Mouse (Mus musculus) limb, embryonic 15.5 days (tissue): Measurements from ENCODE around the gene Slc1a3. TPM values are rescaled to one million over a fixed set of nuclear protein-coding genes. Genes with fewer than 3 reads are reported as not detected.

ENCODE experiments used
- ATAC-seq: fragments of 200-750 bp; cut with Nextera tagmentation; 2 replicates; pipeline ENCODE4 v1.8.0; 2017; ENCODE audit warnings: low read depth, moderate TSS enrichment; ENCODE audit not compliant: insufficient number of reproducible peaks, low FRiP score, low TSS enrichment
- H3K27ac ChIP-seq: fragments of 300-500 bp; sonication (generic); 2 replicates; pipeline ENCODE4 v1.5.1; 2015; ENCODE audit warnings: moderate library complexity, mild to moderate bottlenecking, inconsistent platforms
- H3K27me3 ChIP-seq: fragments of 300-500 bp; sonication (generic); 2 replicates; pipeline ENCODE4 v1.6.1; 2015; ENCODE audit warnings: inconsistent platforms
- H3K36me3 ChIP-seq: fragments of 300-500 bp; sonication (generic); 2 replicates; pipeline ENCODE4 v1.6.1; 2015; ENCODE audit warnings: inconsistent platforms
- H3K4me1 ChIP-seq: fragments of 300-500 bp; sonication (generic); 2 replicates; pipeline ENCODE4 v1.6.1; 2015; ENCODE audit warnings: inconsistent platforms
- H3K4me2 ChIP-seq: fragments of 300-500 bp; sonication (generic); 2 replicates; pipeline ENCODE4 v1.6.1; 2015; ENCODE audit warnings: mild to moderate bottlenecking, inconsistent platforms
- H3K4me3 ChIP-seq: fragments of 300-500 bp; sonication (generic); 2 replicates; pipeline ENCODE4 v1.5.1; 2015; ENCODE audit warnings: mild to moderate bottlenecking, inconsistent platforms
- H3K9ac ChIP-seq: fragments of 300-500 bp; sonication (generic); 2 replicates; pipeline ENCODE4 v1.6.1; 2015; ENCODE audit warnings: inconsistent platforms
- H3K9me3 ChIP-seq: fragments of 300-500 bp; sonication (generic); 2 replicates; pipeline ENCODE4 v1.6.1; 2016; ENCODE audit warnings: inconsistent platforms
- WGBS: fragments of 180-500 bp; shearing (Covaris S2); methylation state at CpG from one replicate; pipeline ENCODE4 v1.1.7; 2015; 5-methylcytosine and 5-hydroxymethylcytosine counted together
- polyA plus RNA-seq: library from polyadenylated mRNA; unstranded; fragments of >200 nt; fragmentation: Nextera tagmentation; extraction: Ambion mirVana; gene quantifications from 2 replicates; pipeline ENCODE4 v1.2.1, GENCODE M21; 2015

Slc1a3 gene
- 28.4 and 33.9 TPM in 2 replicates for polyA plus RNA-seq

DNA sequence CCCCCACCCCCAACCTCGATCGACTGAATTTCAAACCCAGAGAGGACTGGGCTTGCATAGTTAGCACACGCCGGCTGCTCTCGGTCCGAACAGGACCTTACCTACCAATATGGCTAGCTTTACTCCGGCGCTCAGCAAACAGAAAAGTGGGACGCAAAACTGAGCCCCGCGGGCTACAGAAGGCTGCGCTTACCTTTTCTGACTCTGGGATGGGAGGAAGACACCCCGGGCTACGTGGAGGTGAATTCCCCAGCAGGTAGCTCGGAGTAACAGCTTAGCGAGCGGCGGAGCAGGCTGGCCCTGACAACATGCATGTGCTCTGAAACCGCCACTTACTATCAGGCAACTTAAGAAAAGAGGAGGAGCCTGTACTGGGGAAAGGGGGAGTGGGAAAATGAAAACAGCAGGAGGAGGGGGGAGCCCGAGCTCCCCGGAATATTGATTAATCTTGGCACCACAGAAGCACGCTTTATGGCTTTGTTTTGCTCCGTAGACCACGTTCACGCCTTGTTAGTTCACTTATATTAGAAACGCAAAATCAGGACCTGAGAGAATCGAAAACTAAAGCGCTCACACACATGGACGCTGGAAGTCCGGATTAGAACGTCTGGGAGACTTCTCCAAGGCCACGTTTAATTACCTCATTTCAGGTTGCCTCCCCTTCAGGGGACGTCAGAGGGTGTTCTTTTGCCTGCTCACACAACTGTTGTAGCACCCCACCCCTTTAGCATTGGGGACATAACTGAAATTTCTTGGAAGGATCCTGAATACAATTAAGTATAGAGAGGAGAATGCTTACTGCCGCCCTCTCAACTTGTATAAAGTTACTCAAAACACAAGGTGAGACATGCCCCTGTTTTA, at the start of gene Slc1a3:
TSS of gene Slc1a3 (minus strand) at position 619 of the 861 bp plus-strand sequence.
- H3K9me3 ChIP-seq = no peaks in the 10 kb centered on the region
- H3K27ac ChIP-seq = peak within 1 kb of the TSS; percentile 86
- peak within 1 kb of the TSS; percentile 84 for H3K4me2 ChIP-seq
- no peaks in the 10 kb centered on the region for H3K36me3 ChIP-seq
- H3K9ac ChIP-seq = peak within 1 kb of the TSS; percentile 52
- peak within 1 kb of the TSS; percentile 62 for H3K4me3 ChIP-seq
- under 1% methylated on average over 34 of the region's 34 CpGs for WGBS
- H3K4me1 ChIP-seq = peaks cover 27% of the 10 kb centered on the region
- no peaks in the 10 kb centered on the region for H3K27me3 ChIP-seq
- ATAC-seq = peak; percentile 81

DNA sequence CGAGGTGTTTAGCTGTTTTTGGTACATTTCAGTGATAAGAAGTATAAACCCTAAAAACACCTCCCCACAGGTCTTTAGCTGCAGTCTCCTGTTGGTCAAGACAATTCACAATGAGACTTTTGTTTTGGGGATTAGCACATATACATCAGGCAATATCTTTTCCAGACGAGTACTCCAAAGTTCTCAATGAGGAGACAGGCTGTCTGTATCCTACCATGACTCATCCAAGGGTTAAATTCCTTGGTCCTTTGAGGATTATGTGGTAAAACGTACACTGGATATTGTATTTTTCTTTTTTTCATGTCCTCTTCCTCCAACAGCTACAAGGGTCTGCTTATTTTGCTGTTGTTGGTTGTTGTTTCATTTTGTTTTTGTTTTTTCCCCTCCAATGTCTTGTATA, 48.5 kb upstream of the Slc1a3 start:
- no peak overlapping the region for H3K4me2 ChIP-seq
- H3K4me1 ChIP-seq = no peaks in the 10 kb centered on the region
- no peaks in the 10 kb centered on the region for H3K9me3 ChIP-seq
- H3K36me3 ChIP-seq = no peaks in the 10 kb centered on the region
- 63% methylated on average over 3 of the region's 3 CpGs for WGBS
- H3K4me3 ChIP-seq = no peak overlapping the region
- ATAC-seq = no peak
- no peak overlapping the region for H3K9ac ChIP-seq
- no peak overlapping the region for H3K27ac ChIP-seq
- H3K27me3 ChIP-seq = no peaks in the 10 kb centered on the region

DNA sequence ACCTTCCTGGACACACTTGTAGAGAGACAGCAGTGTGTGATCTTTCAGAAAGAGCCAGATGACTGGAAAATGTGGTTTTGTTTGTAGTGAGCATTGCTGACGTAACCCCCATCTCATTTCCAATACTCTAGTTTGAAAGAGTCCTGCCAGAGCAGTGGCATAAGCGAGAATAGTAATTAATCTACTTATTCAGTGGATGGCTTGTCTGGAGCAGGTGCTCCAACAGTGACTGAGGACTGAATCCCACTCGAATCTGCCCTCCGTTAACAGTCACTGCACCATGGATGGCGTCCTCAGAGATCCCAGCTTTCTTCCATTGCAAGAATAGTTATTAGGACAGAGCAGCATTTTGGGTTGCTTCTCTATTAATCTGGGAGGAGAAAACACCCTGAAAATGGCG, 45.9 kb upstream of the Slc1a3 start:
- Histone ChIP-seq H3K4me3 (no peak overlapping the region), H3K4me1 (no peaks in the 10 kb centered on the region), H3K27ac (no peak overlapping the region), H3K9ac (no peak overlapping the region), H3K4me2 (no peak overlapping the region), H3K27me3 (no peaks in the 10 kb centered on the region), H3K9me3 (no peaks in the 10 kb centered on the region), H3K36me3 (no peaks in the 10 kb centered on the region)
- ATAC-seq = no peak
- 81% methylated on average over 6 of the region's 6 CpGs for WGBS

DNA sequence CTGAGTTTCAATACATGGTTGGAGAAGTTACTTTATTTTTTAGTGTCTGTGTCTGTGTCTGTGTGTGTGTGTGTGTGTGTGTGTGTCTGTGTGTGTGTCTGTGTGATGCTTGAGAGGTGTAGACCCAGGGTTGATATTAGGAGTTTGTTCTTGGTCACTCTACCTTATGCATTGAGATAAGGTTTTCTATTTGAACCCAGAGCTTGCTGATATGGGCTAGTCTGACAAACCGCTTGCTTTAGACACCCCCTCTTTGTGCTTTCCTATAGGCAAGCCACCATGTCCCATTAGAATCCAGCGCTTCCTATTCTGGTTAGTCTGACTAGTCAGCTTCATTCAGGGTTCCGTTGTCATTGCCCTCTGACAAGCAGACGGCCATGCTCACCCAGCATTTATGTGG, 39.2 kb upstream of the Slc1a3 start:
- Histone ChIP-seq H3K9me3 (no peaks in the 10 kb centered on the region), H3K4me1 (no peaks in the 10 kb centered on the region), H3K27ac (no peak overlapping the region), H3K4me2 (no peak overlapping the region), H3K27me3 (no peaks in the 10 kb centered on the region), H3K36me3 (no peaks in the 10 kb centered on the region), H3K4me3 (no peak overlapping the region), H3K9ac (no peak overlapping the region)
- 90% methylated on average over 4 of the region's 4 CpGs for WGBS
- no peak for ATAC-seq

DNA sequence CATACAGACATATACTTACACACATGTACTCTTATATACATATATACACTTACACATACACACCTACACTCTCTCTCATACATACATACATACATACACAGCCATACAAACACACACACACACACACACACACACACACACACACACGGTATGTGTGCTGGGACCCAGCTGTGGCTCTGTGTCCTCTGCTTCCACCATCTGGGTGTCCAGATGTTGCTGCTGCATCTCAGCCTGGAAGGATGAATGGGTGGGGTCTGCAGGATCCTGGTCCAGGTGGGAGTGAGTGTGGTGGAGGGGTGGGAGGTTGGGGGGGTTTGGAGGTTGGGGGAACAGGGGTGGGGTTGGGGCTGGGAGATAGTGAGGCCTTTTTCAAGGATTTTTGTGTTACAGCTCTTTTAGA, 38.2 kb upstream of the Slc1a3 start:
- no peak overlapping the region for H3K9ac ChIP-seq
- 63% methylated on average over 1 of the region's 1 CpGs for WGBS

DNA sequence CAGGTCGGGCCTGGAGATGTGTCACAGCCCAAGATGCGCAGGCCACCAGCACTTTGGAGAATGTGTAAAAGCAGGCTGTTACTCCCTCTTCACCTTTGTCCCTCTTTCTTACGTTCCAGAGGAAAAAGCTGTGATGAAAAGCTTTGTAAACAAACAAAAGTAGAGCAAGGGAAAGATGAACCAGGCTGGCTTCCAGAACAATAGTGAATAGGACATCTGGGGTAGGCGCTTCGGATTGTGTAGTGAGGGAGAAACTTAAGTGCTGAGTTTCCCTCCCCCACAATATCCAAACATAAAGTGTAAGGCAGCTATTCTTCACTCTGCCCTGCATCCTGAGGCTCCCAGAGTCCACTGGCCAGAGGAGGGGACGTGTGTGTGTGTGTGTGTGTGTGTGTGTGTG, 31.0 kb upstream of the Slc1a3 start:
- Histone ChIP-seq H3K4me3 (no peak overlapping the region), H3K4me2 (no peak overlapping the region), H3K9me3 (no peaks in the 10 kb centered on the region), H3K36me3 (no peaks in the 10 kb centered on the region), H3K27me3 (no peaks in the 10 kb centered on the region), H3K9ac (no peak overlapping the region), H3K27ac (no peak overlapping the region), H3K4me1 (no peaks in the 10 kb centered on the region)
- 78% methylated on average over 6 of the region's 6 CpGs for WGBS
- ATAC-seq = no peak

More for the DNA sequence above, 38.2 kb upstream of the Slc1a3 start:
- Histone ChIP-seq H3K4me3 (no peak overlapping the region), H3K4me2 (no peak overlapping the region), H3K27me3 (no peaks in the 10 kb centered on the region), H3K9me3 (no peaks in the 10 kb centered on the region), H3K4me1 (no peaks in the 10 kb centered on the region), H3K27ac (no peak overlapping the region), H3K36me3 (no peaks in the 10 kb centered on the region)
- no peak for ATAC-seq

DNA sequence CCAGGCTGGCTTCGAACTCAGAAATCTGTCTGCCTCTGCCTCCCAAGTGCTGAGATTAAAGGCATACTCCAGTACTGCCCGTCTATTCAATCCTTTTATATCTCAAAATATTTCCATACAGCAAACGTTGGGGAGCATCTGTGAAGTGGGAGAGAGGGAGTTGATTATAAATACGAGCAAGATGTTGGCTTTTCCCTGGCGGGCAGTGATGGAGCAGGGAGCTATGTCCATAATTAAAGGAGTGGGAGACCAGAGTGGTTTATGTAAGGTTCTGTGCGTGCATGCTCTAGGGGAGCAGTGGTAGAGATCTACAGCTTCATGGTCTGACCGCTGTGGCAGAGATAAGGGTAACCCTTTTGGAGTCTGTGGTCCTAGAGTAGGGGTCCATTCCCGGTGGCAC, 30.2 kb upstream of the Slc1a3 start:
- no peak overlapping the region for H3K4me3 ChIP-seq
- 91% methylated on average over 8 of the region's 8 CpGs for WGBS
- H3K27ac ChIP-seq = no peak overlapping the region
- H3K36me3 ChIP-seq = no peaks in the 10 kb centered on the region
- H3K4me2 ChIP-seq = no peak overlapping the region
- H3K4me1 ChIP-seq = no peaks in the 10 kb centered on the region
- ATAC-seq = no peak
- no peaks in the 10 kb centered on the region for H3K9me3 ChIP-seq
- H3K9ac ChIP-seq = no peak overlapping the region
- H3K27me3 ChIP-seq = no peaks in the 10 kb centered on the region

DNA sequence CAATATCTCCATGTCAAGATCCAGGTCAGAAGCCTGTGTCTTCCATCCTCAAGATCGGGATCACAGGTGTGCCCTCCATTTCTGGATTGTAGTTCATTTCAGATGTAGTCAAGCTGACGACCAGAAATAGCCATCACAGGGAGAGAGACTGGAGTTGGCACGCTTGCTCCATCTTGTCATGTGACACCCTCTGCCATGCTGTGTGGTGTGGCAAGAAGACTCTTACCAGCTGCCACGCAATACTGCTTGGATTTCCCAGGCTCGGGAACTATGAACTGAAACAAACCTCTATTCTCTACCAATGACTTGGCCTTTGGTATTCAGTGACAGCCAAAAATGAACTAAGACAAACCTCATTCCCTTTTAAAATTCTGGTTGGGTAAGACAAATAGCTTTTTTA, 27.6 kb upstream of the Slc1a3 start:
- Histone ChIP-seq H3K9ac (no peak overlapping the region), H3K4me1 (no peaks in the 10 kb centered on the region), H3K27ac (no peak overlapping the region), H3K4me3 (no peak overlapping the region), H3K27me3 (no peaks in the 10 kb centered on the region), H3K9me3 (no peaks in the 10 kb centered on the region), H3K4me2 (no peak overlapping the region), H3K36me3 (no peaks in the 10 kb centered on the region)
- no peak for ATAC-seq
- 86% methylated on average over 5 of the region's 5 CpGs for WGBS

DNA sequence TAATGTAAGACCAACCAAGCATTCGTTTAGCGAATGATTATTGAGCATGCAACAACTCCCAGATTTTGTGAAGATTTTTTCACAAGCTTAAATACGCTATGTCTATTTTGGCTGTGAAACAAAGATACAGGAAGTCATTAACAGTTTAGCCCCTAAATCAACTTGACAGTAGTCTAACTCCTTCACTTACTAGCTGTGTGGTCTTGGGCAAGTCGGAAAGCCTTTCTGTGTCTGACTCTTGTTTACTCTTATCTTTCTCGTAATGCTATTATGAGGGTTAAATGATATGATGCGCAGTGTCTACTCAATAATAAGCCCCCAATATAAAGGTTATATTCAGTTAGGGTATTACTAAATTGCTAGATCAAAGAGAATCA, 23.8 kb upstream of the Slc1a3 start:
- ATAC-seq = no peak
- no peak overlapping the region for H3K27ac ChIP-seq
- WGBS = 61% methylated on average over 6 of the region's 6 CpGs

DNA sequence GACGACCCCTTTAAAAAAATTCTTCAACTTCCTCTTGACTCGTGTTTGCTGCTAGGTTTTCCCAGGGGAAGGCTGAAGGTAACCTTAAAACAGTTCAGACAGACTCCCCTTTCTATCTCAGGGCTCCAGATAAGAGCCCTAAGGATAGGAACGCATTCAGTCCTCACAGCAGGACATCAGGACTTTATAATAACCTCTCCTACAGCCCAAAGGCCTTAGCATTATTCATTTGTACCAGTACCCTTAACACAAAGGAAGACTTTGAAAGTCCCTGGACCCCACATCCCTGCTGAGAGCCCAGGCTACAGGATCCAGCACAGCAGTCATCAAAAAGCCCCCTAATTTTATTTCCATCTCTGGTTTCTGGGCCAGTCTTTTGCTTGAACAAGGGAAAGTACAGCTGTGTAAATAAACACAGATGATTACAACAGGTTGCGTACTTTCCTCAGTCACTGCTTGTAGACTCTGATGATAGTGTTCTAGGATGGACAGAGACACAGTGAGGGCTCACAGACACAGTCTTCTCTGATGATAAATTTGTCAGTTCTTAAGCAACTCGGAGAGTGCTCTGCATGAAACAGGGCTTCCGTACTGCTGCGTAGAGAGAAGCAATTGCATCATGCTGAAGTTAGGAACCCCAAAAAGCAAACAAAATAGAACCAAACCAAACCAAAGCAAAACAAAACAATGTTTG, 23.3 kb upstream of the Slc1a3 start:
- 22% methylated on average over 7 of the region's 7 CpGs for WGBS
- ATAC-seq = no peak
- Histone ChIP-seq H3K27me3 (no peaks in the 10 kb centered on the region), H3K9ac (no peak overlapping the region), H3K9me3 (no peaks in the 10 kb centered on the region), H3K4me1 (no peaks in the 10 kb centered on the region), H3K27ac (no peak overlapping the region), H3K4me2 (no peak overlapping the region), H3K36me3 (no peaks in the 10 kb centered on the region), H3K4me3 (no peak overlapping the region)

More for the DNA sequence above, 23.8 kb upstream of the Slc1a3 start:
- no peaks in the 10 kb centered on the region for H3K36me3 ChIP-seq
- no peak overlapping the region for H3K9ac ChIP-seq
- H3K4me1 ChIP-seq = no peaks in the 10 kb centered on the region
- H3K4me2 ChIP-seq = no peak overlapping the region
- no peaks in the 10 kb centered on the region for H3K9me3 ChIP-seq
- no peak overlapping the region for H3K4me3 ChIP-seq
- H3K27me3 ChIP-seq = no peaks in the 10 kb centered on the region

DNA sequence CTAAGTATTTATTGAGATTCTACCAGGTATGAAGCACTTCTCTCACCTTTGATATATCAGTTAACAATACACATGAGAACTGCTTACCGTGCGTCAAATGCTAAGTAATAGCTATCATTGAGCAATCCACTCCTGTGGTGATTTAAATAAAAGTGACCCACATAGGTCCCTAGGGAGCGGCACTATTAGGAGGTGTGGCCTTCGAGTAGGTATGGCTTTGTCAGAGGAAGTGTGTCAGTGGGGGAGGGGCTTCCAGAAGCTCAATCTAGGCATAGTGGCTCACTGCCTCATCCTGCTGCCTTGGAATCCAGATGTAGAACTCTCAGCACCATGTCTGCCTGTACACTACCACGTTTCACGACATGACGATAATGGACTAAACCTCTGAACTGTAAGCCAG, 18.3 kb upstream of the Slc1a3 start:
- Histone ChIP-seq H3K36me3 (no peaks in the 10 kb centered on the region), H3K4me3 (no peak overlapping the region), H3K9ac (no peak overlapping the region), H3K4me1 (no peaks in the 10 kb centered on the region), H3K27me3 (no peaks in the 10 kb centered on the region), H3K27ac (no peak overlapping the region), H3K4me2 (no peak overlapping the region), H3K9me3 (no peaks in the 10 kb centered on the region)
- WGBS = 88% methylated on average over 7 of the region's 7 CpGs
- no peak for ATAC-seq

DNA sequence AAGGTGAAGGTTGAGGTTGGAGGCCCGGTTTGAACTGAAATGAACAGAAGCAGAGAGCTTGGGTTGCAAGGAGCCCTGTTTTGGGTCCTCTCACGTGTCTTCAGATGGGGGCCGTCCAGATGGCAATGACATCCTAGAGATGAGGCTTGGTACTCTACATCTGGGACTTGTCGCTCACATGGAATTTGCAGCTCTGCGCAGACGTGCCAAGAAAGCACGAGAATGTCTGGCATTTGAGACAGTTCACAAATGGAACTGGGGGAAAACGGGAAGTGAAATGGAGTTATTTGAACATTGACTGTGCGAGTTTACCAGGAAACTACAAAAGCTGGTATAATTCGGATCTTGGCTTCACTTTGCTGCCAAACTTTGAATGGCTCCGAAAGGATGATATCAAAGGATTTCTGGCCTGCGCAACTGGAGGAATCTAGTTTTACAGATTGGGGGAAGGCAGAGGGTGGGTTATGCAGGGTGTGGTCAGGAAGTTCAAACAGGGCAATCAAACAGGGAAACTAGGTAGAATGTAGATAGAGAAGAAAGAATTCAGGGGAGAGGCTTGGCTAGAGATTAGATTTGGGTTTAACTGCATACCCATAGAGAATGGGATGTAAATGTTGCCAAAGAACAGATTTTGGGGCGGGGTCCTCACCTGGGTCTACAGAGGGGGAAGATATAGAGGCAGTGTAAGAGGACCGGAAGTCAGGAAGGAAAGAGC, 12.0 kb upstream of the Slc1a3 start:
- no peak overlapping the region for H3K4me2 ChIP-seq
- H3K27me3 ChIP-seq = no peaks in the 10 kb centered on the region
- H3K9me3 ChIP-seq = no peaks in the 10 kb centered on the region
- H3K4me3 ChIP-seq = no peak overlapping the region
- H3K9ac ChIP-seq = no peak overlapping the region
- no peaks in the 10 kb centered on the region for H3K36me3 ChIP-seq
- no peak overlapping the region for H3K27ac ChIP-seq
- no peak for ATAC-seq
- WGBS = 60% methylated on average over 14 of the region's 14 CpGs
- peaks cover 4% of the 10 kb centered on the region; the same call in 1 of the 2 replicates for H3K4me1 ChIP-seq
